In the genomic region with DNA sequence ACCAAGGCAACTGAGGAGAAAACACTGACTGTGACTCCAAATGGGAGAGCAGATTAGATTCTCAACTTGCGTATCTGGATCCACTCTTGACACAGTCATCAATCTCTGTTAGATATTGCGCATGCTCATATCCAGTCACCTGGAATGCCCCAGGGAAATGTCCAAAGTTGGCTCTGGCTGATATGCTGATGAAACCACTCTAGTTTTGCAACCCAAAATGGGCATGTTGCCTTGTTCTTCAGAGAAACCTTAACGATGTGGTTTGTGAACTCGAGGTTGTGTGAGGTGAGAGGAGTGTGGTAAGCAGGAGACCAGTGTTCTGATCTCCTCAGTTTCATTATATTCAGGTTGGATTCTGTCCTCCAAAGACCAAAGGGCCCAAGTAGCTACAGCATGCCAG, we compare ENCODE assay signal across 12 mouse cellular contexts. TPM values are rescaled to one million over a fixed set of nuclear protein-coding genes. Genes with fewer than 3 reads are reported as not detected.
DNase-seq lines count a peak whose midpoint lies in the region.
"Had no signal": no experiment of that assay in that cellular context is flagged by ENCODE, and none has a peak within 500 bp of the region (broad histone marks: within the 10 kb centered on the region; RNA-seq: fewer than 3 reads in every experiment).

No protein-coding gene starts in this region.

- DNase-seq in adrenal gland, adult (ENCODE audit: inconsistent age in 2 of 2, low spot score in 1 of 2): peak; percentile 7 to 90
- no peak for DNase-seq in adrenal gland, postnatal 4 days (ENCODE audit: low spot score in 2 of 2)
- peak; percentile 4 to 7 for DNase-seq in lung, adult 18-20 months
- DNase-seq in lung, postnatal 14 days: no peak
- DNase-seq in adrenal gland, postnatal 10 days: peak; percentile 75
- peak; percentile 84 for DNase-seq in gonadal fat pad, adult 2 months (ENCODE audit: low read depth)
- DNase-seq in left cerebral cortex, postnatal 25 days (ENCODE audit: low spot score in 2 of 2): no peak
- DNase-seq in thymus, postnatal 25 days: no peak
- DNase-seq: cerebellum, adult 8-10 months; gastrocnemius, postnatal 36 days; heart, postnatal 36 days; thymus, adult 18-20 months had no signal

- intact Hi-C loops in left cerebral cortex, postnatal 25 days (cut with DNase I): no loop called here

RNA-seq across cellular contexts. Expression of gene Nudt7, which starts 38.8 kb away (rescaled TPM):
- 10 to 100 TPM; 22.5 to 31.2 TPM for total RNA-seq in adrenal gland, postnatal 4 days (2021)
- 10 to 100 TPM; 68.9 to 77.9 TPM for total RNA-seq in adrenal gland, postnatal 10 days (2021)
- 23.3 and 45.7 TPM in 2 replicates for polyA plus RNA-seq in gonadal fat pad, adult 2 months (2012; rRNA removed)
- 1 to 10 TPM; 4.2 to 4.8 TPM for total RNA-seq in left cerebral cortex, postnatal 25 days (2021)

Comparison
In these comparisons a context has a peak if more than half of its experiments do, and no peak if none do; other contexts are left out.
1. DNase-seq: peak in adrenal gland, adult (2 of 2), lung, adult 18-20 months (2 of 2), adrenal gland, postnatal 10 days (single experiment) and gonadal fat pad, adult 2 months (single experiment); none in adrenal gland, postnatal 4 days (0 of 2), lung, postnatal 14 days (single experiment), left cerebral cortex, postnatal 25 days (0 of 2) and thymus, postnatal 25 days (single experiment).
2. RNA of gene Nudt7, which starts 38.8 kb away (total RNA-seq): 68.9 to 77.9 TPM in adrenal gland, postnatal 10 days and 22.5 to 31.2 TPM in adrenal gland, postnatal 4 days; 4.2 to 4.8 TPM in left cerebral cortex, postnatal 25 days; every median in the first group is over 4 times any median in the second.